Mouse (Mus musculus) lung, postnatal 25 days (tissue): ENCODE results near the gene Gm10139.
"Not testable (repeated sequence)": the region's sequence is repeated elsewhere in the genome, so short reads cannot be mapped to it uniquely, and the experiment has no call there.

Experiments
- DNase-seq: peaks from one replicate; pipeline ENCODE4 v3.0.0; 2022; ENCODE audit warnings: low spot score

Gene Gm10139

GRCm38 (mm10) chr13:65512378-65512777 lies at the start of gene Gm10139:
Gene Gm10139, plus strand, starts transcription at chr13:65512678.
- DNase-seq, result not testable (repeated sequence)

- DNase-seq, result not testable (repeated sequence)
Measured at GRCm38 (mm10) chr13:65557636-65558035, 45.2 kb downstream of the Gm10139 start.
